Mouse (Mus musculus): Measurements from ENCODE around the gene Trpc6. TPM values are rescaled to one million over a fixed set of nuclear protein-coding genes. Genes with fewer than 3 reads are reported as not detected.

Gene Trpc6
- 0.08 and 0.21 TPM in 2 replicates for total RNA-seq (2012; rRNA removed)
- total RNA-seq (2014; rRNA removed): not detected in 2 replicates
- polyA plus RNA-seq (2012; ENCODE audit: insufficient read length, low read depth): 0.11 and 0.25 TPM in 2 replicates

DNA sequence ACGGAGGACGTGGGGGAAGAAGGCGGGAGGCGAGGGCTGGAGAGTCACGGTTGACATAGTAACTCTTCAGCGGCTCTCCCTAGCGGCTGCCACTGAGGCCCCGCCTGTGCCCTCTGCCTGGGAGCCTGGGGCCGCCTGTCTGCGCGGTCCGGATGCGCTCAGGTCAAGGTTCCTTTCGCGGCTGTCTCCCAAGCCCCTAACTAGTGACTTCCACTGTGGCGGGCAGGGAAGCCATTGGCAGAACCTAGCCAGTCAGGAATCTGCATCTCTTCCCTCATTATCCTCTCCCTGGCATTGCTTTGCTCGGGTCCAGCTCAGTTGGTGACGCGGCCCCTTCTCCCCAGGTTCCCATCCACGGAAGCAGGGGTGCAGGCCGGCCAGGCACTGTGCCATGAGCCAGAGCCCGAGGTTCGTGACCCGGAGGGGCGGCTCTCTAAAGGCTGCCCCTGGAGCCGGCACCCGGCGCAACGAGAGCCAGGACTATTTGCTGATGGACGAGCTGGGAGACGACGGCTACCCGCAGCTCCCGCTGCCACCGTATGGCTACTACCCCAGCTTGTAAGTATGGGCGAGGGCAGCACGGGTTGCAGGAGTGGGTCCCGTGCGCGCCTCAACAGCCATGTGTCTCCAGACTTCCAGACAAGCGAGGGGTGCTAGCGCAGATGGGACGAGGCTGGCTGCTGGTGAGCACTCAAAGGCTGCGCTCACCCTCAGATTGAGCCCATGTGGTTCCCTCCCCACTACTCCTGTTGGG, at the start of gene Trpc6:
Gene Trpc6 (plus strand): TSS at position 102 of the 754 bp plus-strand sequence.
- dilution Hi-C loops (cut with MboI; ENCODE audit: extremely low pct_ligation_motif_present, extremely low pct_unique_long_range_greater_than_20kb, low sequenced_read_pairs) (no loop called here), in situ Hi-C loops (cut with MboI; ENCODE audit: low pct_ligation_motif_present, low pct_unique_long_range_greater_than_20kb, low sequenced_read_pairs) (no loop called here)
- no peaks in the 10 kb centered on the region for H3K79me2 ChIP-seq (replicated peaks; ENCODE audit: control insufficient read depth, extremely low read depth, insufficient read depth, poor library complexity, severe bottlenecking)
- no peaks in the 10 kb centered on the region for H3K36me3 ChIP-seq (replicated peaks in 1 of 2; ENCODE audit: control insufficient read depth in 1 of 2, insufficient read depth in 1 of 2, low read length in 1 of 2)
- H3K4me1 ChIP-seq (ENCODE audit: control insufficient read depth in 1 of 2, insufficient read depth in 2 of 2): no peaks in the 10 kb centered on the region
- H3K4me2 ChIP-seq (ENCODE audit: insufficient read depth, low read depth, poor library complexity, severe bottlenecking): no peak within 1 kb of the TSS
- H3K9ac ChIP-seq (ENCODE audit: insufficient read depth, low read depth): no peak within 1 kb of the TSS
- no peaks in the 10 kb centered on the region for H3K9me3 ChIP-seq (replicated peaks; ENCODE audit: low read length)
- no peaks in the 10 kb centered on the region for H3K27me3 ChIP-seq (replicated peaks)
- no peak within 1 kb of the TSS for H3K27ac ChIP-seq (ENCODE audit: insufficient read depth, low read depth)
- H3K4me3 ChIP-seq (replicated peaks in 1 of 3; ENCODE audit: low read depth in 2 of 3, low read length in 2 of 3, poor library complexity in 1 of 3): no peak within 1 kb of the TSS
- no peak for TF ChIP-seq SIN3A (IDR thresholded peaks at IDR 0.05; ENCODE audit: low read length)
- TF ChIP-seq GABPA (IDR thresholded peaks at IDR 0.05; ENCODE audit: insufficient replicate concordance, low read depth, low read length): no peak
- TF ChIP-seq JUN (IDR thresholded peaks at IDR 0.05; ENCODE audit: insufficient read depth, low read depth, low read length): no peak
- no peak for TF ChIP-seq RCOR1 (conservative IDR thresholded peaks at IDR 0.05; ENCODE audit: low read depth, low read length)
- TF ChIP-seq ETS1 (conservative IDR thresholded peaks at IDR 0.05; ENCODE audit: low read depth, low read length): no peak
- TF ChIP-seq TBP (conservative IDR thresholded peaks at IDR 0.05; ENCODE audit: low read depth, low read length): no peak
- no peak for TF ChIP-seq USF2 (conservative IDR thresholded peaks at IDR 0.05; ENCODE audit: low read depth, low read length)
- TF ChIP-seq UBTF (IDR thresholded peaks at IDR 0.05; ENCODE audit: low read depth, low read length): no peak
- TF ChIP-seq MEF2A (IDR thresholded peaks at IDR 0.05; ENCODE audit: borderline replicate concordance, low read depth, low read length): no peak
- no peak for TF ChIP-seq HCFC1 (IDR thresholded peaks at IDR 0.05; ENCODE audit: low read depth, low read length)
- no peak for TF ChIP-seq ELF1 (IDR thresholded peaks at IDR 0.05; ENCODE audit: low read depth, low read length)
- no peak for TF ChIP-seq NRF1 (IDR thresholded peaks at IDR 0.05; ENCODE audit: low read depth, low read length)
- TF ChIP-seq ZMIZ1 (IDR thresholded peaks at IDR 0.05; ENCODE audit: low read depth, low read length): no peak
- TF ChIP-seq E2F4 (IDR thresholded peaks at IDR 0.05; ENCODE audit: insufficient replicate concordance, low read depth, low read length): no peak
- no peak for TF ChIP-seq EP300 (IDR thresholded peaks at IDR 0.05; ENCODE audit: low read length)
- no peak for TF ChIP-seq POLR2AphosphoS2 (IDR thresholded peaks at IDR 0.05; ENCODE audit: low read depth, low read length)
- DNase-seq (ENCODE audit: extremely low read depth): no peak

DNA sequence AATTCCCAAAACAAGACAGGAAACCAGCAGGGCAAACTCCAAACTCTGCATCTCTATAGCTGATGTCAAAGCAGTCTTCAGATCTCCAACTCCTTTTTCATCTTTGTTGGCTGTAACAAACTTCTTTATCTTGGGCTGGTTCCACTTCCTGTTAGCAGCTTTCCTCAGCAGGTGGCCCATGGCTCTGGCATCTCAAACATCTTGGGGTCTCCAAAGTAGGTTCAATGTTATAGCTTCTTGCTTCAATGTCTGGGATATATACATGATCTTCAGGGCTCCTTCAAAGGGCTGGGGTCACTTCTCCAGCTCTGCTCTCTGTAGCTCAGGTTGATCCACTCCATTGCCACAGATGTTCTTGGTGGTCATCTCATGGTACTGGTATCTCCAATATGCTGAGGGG, 23.0 kb upstream of the Trpc6 start:
- H3K9me3 ChIP-seq (replicated peaks; ENCODE audit: low read length): no peaks in the 10 kb centered on the region
- no peaks in the 10 kb centered on the region for H3K4me1 ChIP-seq (ENCODE audit: control insufficient read depth in 1 of 2, insufficient read depth in 2 of 2)
- TF ChIP-seq E2F4 (IDR thresholded peaks at IDR 0.05; ENCODE audit: insufficient replicate concordance, low read depth, low read length) (no peak), GABPA (IDR thresholded peaks at IDR 0.05; ENCODE audit: insufficient replicate concordance, low read depth, low read length) (no peak), ZMIZ1 (IDR thresholded peaks at IDR 0.05; ENCODE audit: low read depth, low read length) (no peak), KAT2A (IDR thresholded peaks at IDR 0.05; ENCODE audit: insufficient replicate concordance, low read length) (no peak), PAX5 (IDR thresholded peaks at IDR 0.05; ENCODE audit: low read length) (no peak), MYC (IDR thresholded peaks at IDR 0.05; ENCODE audit: low read depth, low read length) (no peak), POLR2AphosphoS2 (IDR thresholded peaks at IDR 0.05; ENCODE audit: low read depth, low read length) (no peak), CTCF (conservative IDR thresholded peaks at IDR 0.05 in 1 of 2, IDR thresholded peaks at IDR 0.05 in 1 of 2; ENCODE audit: low read depth in 2 of 2, low read length in 2 of 2) (no peak), ZKSCAN1 (IDR thresholded peaks at IDR 0.05; ENCODE audit: borderline replicate concordance, low read depth, low read length) (no peak), POLR2A (IDR thresholded peaks at IDR 0.05; ENCODE audit: low read depth, low read length) (no peak), ZC3H11A (IDR thresholded peaks at IDR 0.05; ENCODE audit: low read depth, low read length) (no peak), TCF12 (IDR thresholded peaks at IDR 0.05; ENCODE audit: low read depth, low read length) (no peak), BHLHE40 (IDR thresholded peaks at IDR 0.05; ENCODE audit: low read depth, low read length) (no peak), USF2 (conservative IDR thresholded peaks at IDR 0.05; ENCODE audit: low read depth, low read length) (no peak), JUN (IDR thresholded peaks at IDR 0.05; ENCODE audit: insufficient read depth, low read depth, low read length) (no peak), JUND (conservative IDR thresholded peaks at IDR 0.05; ENCODE audit: low read depth, low read length) (no peak), EP300 (IDR thresholded peaks at IDR 0.05; ENCODE audit: low read length) (no peak), USF1 (IDR thresholded peaks at IDR 0.05; ENCODE audit: low read depth, low read length) (no peak), NELFE (IDR thresholded peaks at IDR 0.05; ENCODE audit: low read depth, low read length) (no peak)
- H3K4me3 ChIP-seq (replicated peaks in 1 of 3; ENCODE audit: low read depth in 2 of 3, low read length in 2 of 3, poor library complexity in 1 of 3): no peak overlapping the region
- in situ Hi-C loops (cut with MboI; ENCODE audit: low pct_ligation_motif_present, low pct_unique_long_range_greater_than_20kb, low sequenced_read_pairs): no loop called here
- no peak overlapping the region for H3K9ac ChIP-seq (ENCODE audit: insufficient read depth, low read depth)
- H3K36me3 ChIP-seq (replicated peaks in 1 of 2; ENCODE audit: control insufficient read depth in 1 of 2, insufficient read depth in 1 of 2, low read length in 1 of 2): no peaks in the 10 kb centered on the region
- no peak overlapping the region for H3K4me2 ChIP-seq (ENCODE audit: insufficient read depth, low read depth, poor library complexity, severe bottlenecking)
- dilution Hi-C loops (cut with MboI; ENCODE audit: extremely low pct_ligation_motif_present, extremely low pct_unique_long_range_greater_than_20kb, low sequenced_read_pairs): no loop called here
- H3K27ac ChIP-seq (ENCODE audit: insufficient read depth, low read depth): no peak overlapping the region
- H3K27me3 ChIP-seq (replicated peaks): no peaks in the 10 kb centered on the region
- H3K79me2 ChIP-seq (replicated peaks; ENCODE audit: control insufficient read depth, extremely low read depth, insufficient read depth, poor library complexity, severe bottlenecking): no peaks in the 10 kb centered on the region
- no peak for DNase-seq (ENCODE audit: extremely low read depth)
